Mouse (Mus musculus): ENCODE measurements around the gene Gchfr. TPM values are rescaled to one million over a fixed set of nuclear protein-coding genes. Genes with fewer than 3 reads are reported as not detected.

Gchfr gene
- polyA plus RNA-seq, 1 experiment from 2014 or later: 15.5 TPM

DNA sequence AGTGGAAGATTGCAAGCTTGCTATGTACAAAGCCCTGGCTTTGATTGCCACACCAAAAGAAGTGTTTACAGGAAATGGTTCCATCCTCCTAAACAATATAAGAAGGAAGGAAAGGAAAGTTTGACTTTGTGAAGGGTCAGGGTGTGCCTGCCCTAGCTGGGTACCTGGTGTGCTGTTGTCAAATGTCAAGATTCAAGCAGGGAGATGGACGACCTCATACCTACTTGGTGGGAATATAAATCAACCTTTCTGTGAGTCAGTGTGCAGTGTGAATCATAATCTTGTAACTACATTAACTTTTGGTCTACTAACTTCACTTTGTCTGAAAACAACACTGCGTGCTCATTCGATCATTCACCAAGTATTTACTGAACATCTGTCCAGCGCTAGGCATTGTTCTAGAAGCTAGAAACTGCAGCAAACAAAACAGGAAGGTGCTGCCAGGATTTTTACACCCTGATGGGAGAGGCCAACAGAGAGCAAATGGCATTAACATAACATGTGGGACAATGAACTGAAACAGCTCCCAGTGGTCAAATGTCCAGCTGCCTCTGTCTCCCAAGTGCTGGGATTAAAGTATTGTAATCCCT, 36.4 kb downstream of the Gchfr start:
- H3K9me3 ChIP-seq: no peaks in the 10 kb centered on the region
- 82% methylated on average over 4 of the region's 4 CpGs for WGBS
- no peak overlapping the region for H3K9ac ChIP-seq (replicated peaks)
- H3K36me3 ChIP-seq: no peaks in the 10 kb centered on the region
- peaks cover 31% of the 10 kb centered on the region for H3K4me1 ChIP-seq (replicated peaks)
- H3K27ac ChIP-seq: no peak overlapping the region
- H3K27me3 ChIP-seq: no peaks in the 10 kb centered on the region
- no peak overlapping the region for H3K4me2 ChIP-seq (replicated peaks)
- ATAC-seq: no peak
- H3K4me3 ChIP-seq (replicated peaks): no peak overlapping the region

DNA sequence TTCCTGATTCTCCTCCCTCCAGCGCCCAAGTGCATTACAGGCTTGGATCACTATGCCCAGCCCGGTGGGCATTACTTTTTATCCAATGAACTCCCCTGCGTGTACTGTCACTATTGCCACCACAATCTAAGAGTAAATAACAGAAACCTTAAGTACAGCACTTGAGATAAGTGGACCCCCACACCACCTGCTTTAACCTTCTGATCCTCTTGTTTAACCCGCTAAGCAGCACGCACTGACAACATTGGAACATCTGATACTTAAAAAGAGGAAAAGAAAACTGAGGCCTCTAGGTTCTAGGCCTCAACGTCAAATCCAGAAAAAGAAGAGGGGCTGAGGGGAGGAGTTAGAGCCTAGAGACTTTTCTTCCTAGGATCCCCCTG, 40.4 kb downstream of the Gchfr start:
- peak overlapping the region; percentile 60 for H3K9ac ChIP-seq (replicated peaks)
- H3K4me1 ChIP-seq (replicated peaks): peaks cover 32% of the 10 kb centered on the region
- peak overlapping the region; percentile 70 for H3K27ac ChIP-seq
- H3K4me3 ChIP-seq (replicated peaks): peak overlapping the region; percentile 78
- peaks cover 27% of the 10 kb centered on the region for H3K36me3 ChIP-seq
- no peaks in the 10 kb centered on the region for H3K27me3 ChIP-seq
- 30% methylated on average over 6 of the region's 6 CpGs for WGBS
- ATAC-seq: 0 out of 2 replicates have a peak, but pooled peaks have one; percentile 0
- H3K9me3 ChIP-seq: no peaks in the 10 kb centered on the region
- peak overlapping the region; percentile 63 for H3K4me2 ChIP-seq (replicated peaks)

DNA sequence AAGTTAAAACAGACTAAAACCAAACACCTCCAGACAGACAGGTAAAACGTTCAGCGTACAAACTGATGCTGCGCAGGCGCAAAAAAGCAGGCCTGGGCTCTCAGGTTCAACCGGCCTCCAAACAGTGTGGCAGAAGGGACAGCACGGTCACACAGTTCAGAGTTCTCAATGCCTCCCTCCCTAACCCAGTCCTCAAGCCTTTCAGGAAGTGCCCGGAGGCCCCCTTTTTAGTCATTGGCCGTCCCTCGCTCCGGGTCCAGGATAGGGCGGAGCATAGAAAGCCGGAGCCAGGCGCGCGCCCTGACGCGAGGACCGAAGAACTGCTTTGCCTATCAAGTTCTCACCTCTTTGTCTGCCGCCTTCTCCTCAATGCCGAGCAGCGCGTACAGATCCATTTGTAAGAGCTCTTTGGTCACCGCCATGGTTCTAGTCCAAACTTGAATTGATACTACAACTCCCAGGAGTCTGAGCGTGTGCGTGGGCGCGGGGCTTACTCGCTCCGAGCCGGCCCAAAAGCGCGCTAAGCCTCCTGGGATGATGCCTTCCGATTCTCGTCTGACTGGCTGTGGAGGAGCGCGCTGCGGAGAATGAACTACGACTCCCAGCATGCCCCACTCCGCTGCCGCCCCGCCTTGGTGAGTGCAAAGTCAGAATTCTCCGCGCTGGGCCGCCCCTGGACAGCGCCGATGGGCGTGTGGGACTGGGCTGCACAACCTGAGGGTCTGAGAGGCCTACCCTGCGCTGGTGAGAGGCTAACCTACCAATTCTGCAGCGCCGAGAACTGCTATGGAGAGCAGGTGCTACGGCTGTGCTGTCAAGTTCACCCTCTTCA, 41.0 kb downstream of the Gchfr start, which contains the start of the genes Zfyve19 and Dnajc17:
Gene Zfyve19 (plus strand): TSS at position 274 of the 832 bp plus-strand sequence.
Gene Dnajc17 (minus strand): TSS at position 452 of the 832 bp plus-strand sequence.
- ATAC-seq: peak; percentile 98
- under 1% methylated on average over 51 of the region's 51 CpGs for WGBS

DNA sequence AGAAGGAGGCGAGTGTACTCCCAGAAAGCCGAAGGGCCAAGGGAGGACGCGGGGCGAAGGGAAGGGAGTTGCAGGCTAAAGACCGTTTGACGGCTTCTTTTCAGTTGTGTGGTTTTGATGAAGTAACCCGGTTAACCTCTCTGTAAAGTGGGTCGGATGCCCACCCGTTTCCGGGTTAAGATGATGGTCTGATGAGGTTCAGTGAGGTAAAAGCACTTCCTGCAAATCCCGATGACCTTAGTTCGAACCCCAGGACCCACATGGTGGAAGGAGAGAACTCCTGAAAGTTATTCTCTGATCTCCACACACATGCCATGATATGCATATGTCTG, 41.6 kb downstream of the Gchfr start:
- peaks cover 36% of the 10 kb centered on the region for H3K36me3 ChIP-seq
- H3K9me3 ChIP-seq: no peaks in the 10 kb centered on the region
- H3K27me3 ChIP-seq: no peaks in the 10 kb centered on the region
- H3K4me2 ChIP-seq (replicated peaks): peak overlapping the region; percentile 63
- ATAC-seq: no peak; the same call in 1 of the 2 replicates
- H3K27ac ChIP-seq: peak overlapping the region; percentile 70
- WGBS: 2% methylated on average over 13 of the region's 13 CpGs
- peak overlapping the region; percentile 78 for H3K4me3 ChIP-seq (replicated peaks)
- H3K4me1 ChIP-seq (replicated peaks): peaks cover 20% of the 10 kb centered on the region
- peak overlapping the region; percentile 86 for H3K9ac ChIP-seq (replicated peaks)

More for the DNA sequence above, 41.0 kb downstream of the Gchfr start, which contains the start of the genes Zfyve19 and Dnajc17:
- Histone ChIP-seq H3K9me3 (no peaks in the 10 kb centered on the region), H3K36me3 (peaks cover 32% of the 10 kb centered on the region), H3K27ac (peak within 1 kb of the TSS; percentile 70), H3K9ac (replicated peaks) (peak within 1 kb of the TSS; percentile 86), H3K27me3 (no peaks in the 10 kb centered on the region), H3K4me3 (replicated peaks) (peak within 1 kb of the TSS; percentile 78), H3K4me1 (replicated peaks) (peaks cover 26% of the 10 kb centered on the region), H3K4me2 (replicated peaks) (peak within 1 kb of the TSS; percentile 63)

Other genes starting within 250 kb of the Gchfr start
- 6.2 and 6.6 TPM in 2 replicates for gene Chst14, start 241.3 kb upstream of the Gchfr start, polyA plus RNA-seq (2015; fragmentation: Nextera tagmentation; extraction: Ambion mirVana)
- gene Ccdc32, start 138.4 kb upstream of the Gchfr start, polyA plus RNA-seq (2015; fragmentation: Nextera tagmentation; extraction: Ambion mirVana): 30.7 and 31.9 TPM in 2 replicates
- 5.6 and 5.8 TPM in 2 replicates for gene Rpusd2, start 133.0 kb upstream of the Gchfr start, polyA plus RNA-seq (2015; fragmentation: Nextera tagmentation; extraction: Ambion mirVana)
- gene Knl1, start 120.7 kb upstream of the Gchfr start, polyA plus RNA-seq (2015; fragmentation: Nextera tagmentation; extraction: Ambion mirVana): 26.6 and 30.8 TPM in 2 replicates
- gene Rad51, start 55.0 kb upstream of the Gchfr start, polyA plus RNA-seq (2015; fragmentation: Nextera tagmentation; extraction: Ambion mirVana): 21.3 and 22.5 TPM in 2 replicates
- 41.0 and 44.3 TPM in 2 replicates for gene Rmdn3, start 10.7 kb upstream of the Gchfr start, polyA plus RNA-seq (2015; fragmentation: Nextera tagmentation; extraction: Ambion mirVana)
- 1.1 and 1.2 TPM in 2 replicates for gene Gm14137, start 6.7 kb downstream of the Gchfr start, polyA plus RNA-seq (2015; fragmentation: Nextera tagmentation; extraction: Ambion mirVana)
- gene Zfyve19, start 40.8 kb downstream of the Gchfr start, polyA plus RNA-seq (2015; fragmentation: Nextera tagmentation; extraction: Ambion mirVana): 56.7 and 59.1 TPM in 2 replicates
- 24.0 and 24.3 TPM in 2 replicates for gene Dnajc17, start 41.0 kb downstream of the Gchfr start, polyA plus RNA-seq (2015; fragmentation: Nextera tagmentation; extraction: Ambion mirVana)
- not detected in 2 replicates for gene Ppp1r14d, start 62.1 kb downstream of the Gchfr start, polyA plus RNA-seq (2015; fragmentation: Nextera tagmentation; extraction: Ambion mirVana)
- 0.34 and 0.48 TPM in 2 replicates for gene Spint1, start 69.6 kb downstream of the Gchfr start, polyA plus RNA-seq (2015; fragmentation: Nextera tagmentation; extraction: Ambion mirVana)
- gene Rhov, start 103.5 kb downstream of the Gchfr start, polyA plus RNA-seq (2015; fragmentation: Nextera tagmentation; extraction: Ambion mirVana): 15.1 and 15.5 TPM in 2 replicates
- 26.0 and 26.3 TPM in 2 replicates for gene Vps18, start 121.0 kb downstream of the Gchfr start, polyA plus RNA-seq (2015; fragmentation: Nextera tagmentation; extraction: Ambion mirVana)
- 5.4 and 5.9 TPM in 2 replicates for gene Dll4, start 158.0 kb downstream of the Gchfr start, polyA plus RNA-seq (2015; fragmentation: Nextera tagmentation; extraction: Ambion mirVana)
- 4.0 and 4.3 TPM in 2 replicates for gene Chac1, start 183.5 kb downstream of the Gchfr start, polyA plus RNA-seq (2015; fragmentation: Nextera tagmentation; extraction: Ambion mirVana)